ENCODE assay signal across 8 mouse cellular contexts in the genomic region with DNA sequence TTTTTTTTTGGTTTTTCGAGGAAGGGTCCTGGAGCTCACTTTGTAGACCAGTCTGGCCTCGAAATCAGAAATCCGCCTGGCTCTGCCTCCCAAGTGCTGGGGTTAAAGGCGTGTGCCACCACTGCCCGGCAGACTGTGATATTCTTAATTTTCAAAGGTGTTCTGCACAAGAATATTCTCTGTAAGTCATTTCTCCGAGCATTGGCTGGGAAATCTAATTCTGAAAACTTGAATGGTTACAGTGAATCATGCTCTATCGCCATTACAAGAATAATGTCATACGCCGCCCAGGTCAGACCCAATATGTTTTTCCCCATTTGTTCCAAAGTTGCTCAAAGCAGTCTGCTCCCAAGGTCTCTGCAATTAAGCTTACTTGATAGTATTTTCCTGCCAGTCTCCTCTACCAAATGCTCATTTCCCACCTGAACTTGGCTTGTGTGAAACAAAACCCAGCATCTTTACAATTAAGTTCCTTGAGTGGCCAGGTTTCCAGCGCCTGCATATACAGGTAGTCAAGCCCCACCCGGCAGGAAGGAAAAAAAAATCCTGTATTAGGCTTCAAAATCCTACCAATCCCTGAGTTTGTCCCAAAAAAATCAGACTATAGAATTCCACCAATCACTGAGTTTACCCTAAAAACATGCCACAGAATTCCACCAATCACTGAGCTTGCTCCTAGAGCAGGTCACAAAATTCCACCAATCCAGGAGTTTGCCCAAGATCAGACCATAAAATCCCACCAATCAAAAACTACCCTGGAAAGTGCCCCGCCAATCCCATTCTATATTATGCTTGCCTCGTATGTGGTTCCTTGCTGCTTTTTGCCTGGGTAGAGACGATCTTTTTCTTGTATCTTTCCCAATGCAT. TPM values are rescaled to one million over a fixed set of nuclear protein-coding genes. Genes with fewer than 3 reads are reported as not detected.
DNase-seq lines count a peak whose midpoint lies in the region; ATAC-seq and TF ChIP-seq lines count a peak whose summit lies in the region.

A gene (minus strand): TSS at position 51 of the 867 bp plus-strand sequence.

- no peaks in the 10 kb centered on the region for H3K9me3 ChIP-seq in forebrain, embryonic 11.5 days (ENCODE audit: control insufficient read depth, low read length)
- no peaks in the 10 kb centered on the region for H3K9me3 ChIP-seq in midbrain, embryonic 14.5 days (ENCODE audit: control insufficient read depth, low read length)

- H3K27ac ChIP-seq in layer of hippocampus, adult 2 months, result peak within 1 kb of the TSS; percentile 93
- H3K27ac ChIP-seq in forebrain, embryonic 11.5 days (ENCODE audit: low read depth, low read length), result peak within 1 kb of the TSS; percentile 20; the same call in 1 of the 2 replicates
- H3K27ac ChIP-seq in midbrain, embryonic 14.5 days (replicated peaks; ENCODE audit: low read depth, low read length), result peak within 1 kb of the TSS; percentile 86

- no peak for DNase-seq in layer of hippocampus, adult 2 months (ENCODE audit: low spot score in 2 of 2)
- no peak for DNase-seq in layer of hippocampus, adult 11-12 months (ENCODE audit: low spot score)
- no peak for DNase-seq in adrenal gland, adult 2 months
- no peak for DNase-seq in forebrain, embryonic 11.5 days (ENCODE audit: low spot score)
- DNase-seq in layer of hippocampus, postnatal 14 days (ENCODE audit: low spot score in 2 of 2), result no peak
- DNase-seq in midbrain, embryonic 14.5 days, result no peak
- no peak for DNase-seq in right cerebral cortex, postnatal 36 days (ENCODE audit: low spot score in 2 of 2)
- no peak for DNase-seq in embryo, embryonic 11 days

- no peaks in the 10 kb centered on the region for H3K27me3 ChIP-seq in forebrain, embryonic 11.5 days (ENCODE audit: control insufficient read depth, insufficient read depth, low read length)
- H3K27me3 ChIP-seq in midbrain, embryonic 14.5 days (ENCODE audit: control insufficient read depth, insufficient read depth, low read length), result no peaks in the 10 kb centered on the region

- H3K4me2 ChIP-seq in forebrain, embryonic 11.5 days (ENCODE audit: low read depth, low read length, severe bottlenecking), result peak within 1 kb of the TSS; percentile 92
- H3K4me2 ChIP-seq in midbrain, embryonic 14.5 days (ENCODE audit: low read length), result peak within 1 kb of the TSS; percentile 91

- TF ChIP-seq CTCF in layer of hippocampus, adult 2 months (conservative IDR thresholded peaks at IDR 0.05), result no peak

- H3K4me3 ChIP-seq in layer of hippocampus, adult 2 months, result peak within 1 kb of the TSS; percentile 96
- peak within 1 kb of the TSS; percentile 69 for H3K4me3 ChIP-seq in forebrain, embryonic 11.5 days (ENCODE audit: low read depth, low read length)
- H3K4me3 ChIP-seq in midbrain, embryonic 14.5 days (replicated peaks; ENCODE audit: low read depth, low read length), result peak within 1 kb of the TSS; percentile 76

- 82% methylated on average over 14 of the region's 14 CpGs for WGBS in forebrain, embryonic 11.5 days
- 78% methylated on average over 14 of the region's 14 CpGs for WGBS in midbrain, embryonic 14.5 days

- peak within 1 kb of the TSS; percentile 63 for H3K9ac ChIP-seq in forebrain, embryonic 11.5 days (ENCODE audit: low read length)
- H3K9ac ChIP-seq in midbrain, embryonic 14.5 days (replicated peaks; ENCODE audit: low read length), result peak within 1 kb of the TSS; percentile 78

- no peak for ATAC-seq in forebrain, embryonic 11.5 days (replicated peaks; ENCODE audit: low FRiP score)
- no peak for ATAC-seq in midbrain, embryonic 14.5 days (ENCODE audit: low FRiP score, low TSS enrichment)

- 0 out of 2 replicates have a peak, but pooled peaks cover 2% of the 10 kb centered on the region for H3K4me1 ChIP-seq in forebrain, embryonic 11.5 days (replicated peaks; ENCODE audit: control insufficient read depth, insufficient read depth, low read length)
- H3K4me1 ChIP-seq in midbrain, embryonic 14.5 days (ENCODE audit: control insufficient read depth, insufficient read depth, low read length), result peaks cover 6% of the 10 kb centered on the region; the same call in 1 of the 2 replicates

- peaks cover 3% of the 10 kb centered on the region; the same call in 1 of the 2 replicates for H3K36me3 ChIP-seq in forebrain, embryonic 11.5 days (ENCODE audit: control insufficient read depth, insufficient read depth, low read length)
- peaks cover 19% of the 10 kb centered on the region for H3K36me3 ChIP-seq in midbrain, embryonic 14.5 days (ENCODE audit: control insufficient read depth, insufficient read depth, low read length)

RNA-seq across cellular contexts. Expression of the gene that starts here (rescaled TPM):
- 10 to 100 TPM; 21.5 to 25.7 TPM for total RNA-seq in layer of hippocampus, adult 2 months (2021)
- 10 to 100 TPM; 14.5 to 21.1 TPM for total RNA-seq in adrenal gland, adult 2 months (2021)
- 12.3 and 23.7 TPM in 2 replicates for polyA plus RNA-seq in adrenal gland, adult 2 months (2012; rRNA removed)
- 25.5 and 26.8 TPM in 2 replicates for polyA plus RNA-seq in forebrain, embryonic 11.5 days (2014; fragmentation: Nextera tagmentation; extraction: Ambion mirVana)
- 10 to 100 TPM; 19.6 to 24.1 TPM for total RNA-seq in layer of hippocampus, postnatal 14 days (2021)
- 33.3 and 36.4 TPM in 2 replicates for polyA plus RNA-seq in midbrain, embryonic 14.5 days (2014; fragmentation: Nextera tagmentation; extraction: Ambion mirVana)

Comparison
In these comparisons a context has a peak if more than half of its experiments do, and no peak if none do; other contexts are left out.
1. H3K27ac ChIP-seq: peak in every context shown above with its lines; median percentile 93 in layer of hippocampus, adult 2 months; 86 in midbrain, embryonic 14.5 days; 20 in forebrain, embryonic 11.5 days.